Mouse (Mus musculus) activated CD4-positive, CD25-positive, alpha-beta regulatory T cell (primary cell): Measurements from ENCODE around the gene Naa38. TPM values are rescaled to one million over a fixed set of nuclear protein-coding genes. Genes with fewer than 3 reads are reported as not detected.

ENCODE experiments used
- polyA plus RNA-seq, 2 experiments: library from polyadenylated mRNA; unstranded; fragments of 100-300 nt; shearing (Covaris generic); gene quantifications; one replicate each; pipeline ENCODE4 v1.2.1; 2017

Gene Naa38
- polyA plus RNA-seq: 100 to 1,000 TPM; 128 to 154 TPM

GRCm38 (mm10) chr11:69395235-69395633, at the start of gene Naa38, which contains the start of gene Cyb5d1:
TSS of gene Naa38 (plus strand) at chr11:69395487.
TSS of gene Cyb5d1 (minus strand) at chr11:69395631.

GRCm38 (mm10) chr11:69369215-69369989, 25.9 kb upstream of the Naa38 start, which contains the start of gene Chd3:
TSS of gene Chd3 (minus strand) at chr11:69369406.

GRCm38 (mm10) chr11:69398059-69398458, 2.8 kb downstream of the Naa38 start, which contains the start of gene Tmem88:
TSS of gene Tmem88 (minus strand) at chr11:69398234.

GRCm38 (mm10) chr11:69413221-69414181, 18.2 kb downstream of the Naa38 start, which contains the start of gene Kdm6b:
TSS of gene Kdm6b (minus strand) at chr11:69413675.

Other genes starting within 250 kb of the Naa38 start
- not detected for gene Alox12b, start 238.5 kb upstream of the Naa38 start, polyA plus RNA-seq
- 10 to 100 TPM in 1 of 2 experiments, 1 to 10 TPM in 1; 3.0 to 14.3 TPM for gene Alox8, start 197.6 kb upstream of the Naa38 start, polyA plus RNA-seq
- gene Gucy2e, start 158.5 kb upstream of the Naa38 start, polyA plus RNA-seq: under 1 TPM; 0.10 to 0.79 TPM
- gene Cntrob, start 71.7 kb upstream of the Naa38 start, polyA plus RNA-seq: 10 to 100 TPM in 1 of 2 experiments, 1 to 10 TPM in 1; 4.3 to 12.7 TPM
- 100 to 1,000 TPM; 106 to 112 TPM for gene Trappc1, start 71.5 kb upstream of the Naa38 start, polyA plus RNA-seq
- gene Kcnab3, start 69.2 kb upstream of the Naa38 start, polyA plus RNA-seq: 1 to 10 TPM; 1.9 to 3.8 TPM
- 1 to 10 TPM; 2.3 to 8.7 TPM for gene Rnf227, start 55.0 kb upstream of the Naa38 start, polyA plus RNA-seq
- 100 to 1,000 TPM in 1 of 2 experiments, 10 to 100 TPM in 1; 81.9 to 111 TPM for gene Chd3, start 26.1 kb upstream of the Naa38 start, polyA plus RNA-seq
- 10 to 100 TPM; 20.5 to 23.2 TPM for gene Cyb5d1, start 144 bp downstream of the Naa38 start, polyA plus RNA-seq
- gene Tmem88, start 2.7 kb downstream of the Naa38 start, polyA plus RNA-seq: under 1 TPM; 0.14 to 0.22 TPM
- 1 to 10 TPM; 4.8 to 6.3 TPM for gene Kdm6b, start 18.2 kb downstream of the Naa38 start, polyA plus RNA-seq
- gene Dnah2, start 153.6 kb downstream of the Naa38 start, polyA plus RNA-seq: under 1 TPM; 0.02 to 0.48 TPM
- gene Efnb3, start 164.7 kb downstream of the Naa38 start, polyA plus RNA-seq: under 1 TPM; 0.23 to 0.32 TPM
- 10 to 100 TPM; 19.2 to 31.5 TPM for gene Wrap53, start 184.8 kb downstream of the Naa38 start, polyA plus RNA-seq
- 100 to 1,000 TPM; 162 to 242 TPM for gene Trp53, start 184.9 kb downstream of the Naa38 start, polyA plus RNA-seq
- under 1 TPM in 1 of 2 experiments, not detected in 1; 0.14 TPM for gene Atp1b2, start 210.5 kb downstream of the Naa38 start, polyA plus RNA-seq
- under 1 TPM in 1 of 2 experiments, not detected in 1; 0.32 TPM for gene Shbg, start 222.4 kb downstream of the Naa38 start, polyA plus RNA-seq
- not detected for gene Sat2, start 226.5 kb downstream of the Naa38 start, polyA plus RNA-seq
- gene Fxr2, start 237.5 kb downstream of the Naa38 start, polyA plus RNA-seq: 10 to 100 TPM; 49.1 to 52.6 TPM